In genomic region chr10:111827930-111828329, GRCm38 (mm10) we compare ENCODE assay signal across 21 mouse cellular contexts.
DNase-seq lines count a peak whose midpoint lies in the region; ATAC-seq and TF ChIP-seq lines count a peak whose summit lies in the region.
"Had no signal": no experiment of that assay in that cellular context is flagged by ENCODE, and none has a peak within 500 bp of the region (broad histone marks: within the 10 kb centered on the region; RNA-seq: fewer than 3 reads in every experiment).

No protein-coding gene starts in this region.

- H3K36me3 ChIP-seq in liver, postnatal 0 days (replicated peaks; ENCODE audit: insufficient read depth, low read length): no peaks in the 10 kb centered on the region
- H3K36me3 ChIP-seq in liver, embryonic 11.5 days (ENCODE audit: control insufficient read depth, insufficient read depth, low read length): no peaks in the 10 kb centered on the region
- no peaks in the 10 kb centered on the region for H3K36me3 ChIP-seq in midbrain, embryonic 10.5 days
- H3K36me3 ChIP-seq: embryonic facial prominence, embryonic 10.5 days; heart, embryonic 10.5 days; hindbrain, embryonic 12.5 days had no signal

- TF ChIP-seq CTCF in liver, postnatal 0 days (IDR thresholded peaks at IDR 0.05; ENCODE audit: low read depth): no peak

- H3K9me3 ChIP-seq in liver, postnatal 0 days (ENCODE audit: low read length): no peaks in the 10 kb centered on the region
- H3K9me3 ChIP-seq in liver, embryonic 11.5 days (ENCODE audit: control insufficient read depth, low read length): no peaks in the 10 kb centered on the region
- no peaks in the 10 kb centered on the region for H3K9me3 ChIP-seq in midbrain, embryonic 10.5 days (replicated peaks)
- H3K9me3 ChIP-seq: embryonic facial prominence, embryonic 10.5 days; forebrain, embryonic 13.5 days; heart, embryonic 10.5 days; hindbrain, embryonic 12.5 days had no signal

- H3K4me1 ChIP-seq in liver, postnatal 0 days (ENCODE audit: insufficient read depth): peaks cover 15% of the 10 kb centered on the region; the same call in 1 of the 2 replicates
- H3K4me1 ChIP-seq in liver, embryonic 11.5 days (replicated peaks; ENCODE audit: control insufficient read depth, insufficient read depth, low read length): peaks cover 18% of the 10 kb centered on the region
- peaks cover 3% of the 10 kb centered on the region; the same call in 1 of the 2 replicates for H3K4me1 ChIP-seq in midbrain, embryonic 10.5 days
- H3K4me1 ChIP-seq: forebrain, embryonic 13.5 days; hindbrain, embryonic 12.5 days had no signal

- TF ChIP-seq EP300 in liver, postnatal 0 days (IDR thresholded peaks at IDR 0.05; ENCODE audit: low read depth): 0 out of 2 replicates have a peak, but pooled peaks have one; percentile 35

- H3K27me3 ChIP-seq in liver, postnatal 0 days (ENCODE audit: insufficient read depth, low read length): no peaks in the 10 kb centered on the region
- no peaks in the 10 kb centered on the region for H3K27me3 ChIP-seq in liver, embryonic 11.5 days (replicated peaks; ENCODE audit: control insufficient read depth, insufficient read depth, low read length)
- no peaks in the 10 kb centered on the region for H3K27me3 ChIP-seq in midbrain, embryonic 10.5 days (ENCODE audit: low read depth, poor library complexity, severe bottlenecking)
- H3K27me3 ChIP-seq: CH12.LX; forebrain, embryonic 13.5 days; hindbrain, embryonic 12.5 days; Patski had no signal

- ATAC-seq in liver, postnatal 0 days: peak; percentile 42; the same call in 1 of the 2 replicates
- no peak for ATAC-seq in liver, embryonic 11.5 days (replicated peaks; ENCODE audit: low FRiP score)
- peak; percentile 85 for ATAC-seq in granulocyte monocyte progenitor cell, adult 5-6 weeks (replicated peaks; ENCODE audit: poor library complexity, severe bottlenecking)
- ATAC-seq: activated CD4-positive, CD25-positive, alpha-beta regulatory T cell, adult 4 months; forebrain, embryonic 13.5 days had no signal

- H3K27ac ChIP-seq in liver, postnatal 0 days (ENCODE audit: low read depth): no peak overlapping the region
- no peak overlapping the region for H3K27ac ChIP-seq in liver, embryonic 11.5 days (ENCODE audit: low read depth, low read length)
- H3K27ac ChIP-seq in midbrain, embryonic 10.5 days (replicated peaks): no peak overlapping the region
- H3K27ac ChIP-seq: embryonic facial prominence, embryonic 10.5 days; forebrain, embryonic 13.5 days; heart, embryonic 10.5 days; hindbrain, embryonic 12.5 days had no signal

- H3K4me2 ChIP-seq in liver, postnatal 0 days (ENCODE audit: low read depth, low read length): no peak overlapping the region
- no peak overlapping the region for H3K4me2 ChIP-seq in liver, embryonic 11.5 days
- H3K4me2 ChIP-seq: forebrain, embryonic 13.5 days; hindbrain, embryonic 12.5 days had no signal

- WGBS in liver, postnatal 0 days (ENCODE audit: insufficient replicate concordance): 61% methylated on average over 4 of the region's 4 CpGs
- 79% methylated on average over 4 of the region's 4 CpGs for WGBS in liver, embryonic 11.5 days
- 84% methylated on average over 4 of the region's 4 CpGs for WGBS in midbrain, embryonic 10.5 days

- no peak overlapping the region for H3K4me3 ChIP-seq in liver, postnatal 0 days (ENCODE audit: low read depth, low read length)
- H3K4me3 ChIP-seq in liver, embryonic 11.5 days (ENCODE audit: low read depth, low read length): no peak overlapping the region
- no peak overlapping the region for H3K4me3 ChIP-seq in midbrain, embryonic 10.5 days
- H3K4me3 ChIP-seq: embryonic facial prominence, embryonic 10.5 days; forebrain, embryonic 13.5 days; heart, embryonic 10.5 days; hindbrain, embryonic 12.5 days had no signal

- H3K9ac ChIP-seq in liver, postnatal 0 days (replicated peaks): no peak overlapping the region
- H3K9ac ChIP-seq in liver, embryonic 11.5 days (ENCODE audit: low read depth, low read length): no peak overlapping the region
- H3K9ac ChIP-seq: forebrain, embryonic 13.5 days; hindbrain, embryonic 12.5 days had no signal

- peak; percentile 30 for DNase-seq in liver, postnatal 0 days
- no peak for DNase-seq in liver, embryonic 11.5 days (ENCODE audit: low spot score)
- DNase-seq in lung, postnatal 25 days (ENCODE audit: low spot score): peak; percentile 29
- no peak for DNase-seq in midbrain, embryonic 10.5 days (ENCODE audit: low spot score)
- no peak for DNase-seq in spleen, adult 18-20 months
- DNase-seq in cerebellum, postnatal 36 days: no peak
- DNase-seq: adrenal gland, postnatal 14 days; cerebellum, adult 18-20 months; cerebellum, adult 9-11 months; gastrocnemius, postnatal 36 days; heart, adult 18-20 months; heart, postnatal 10 days; heart, postnatal 4 days had no signal

Comparison
In these comparisons a context has a peak if more than half of its experiments do, and no peak if none do; other contexts are left out.
1. DNase-seq: peak in liver, postnatal 0 days (single experiment) and lung, postnatal 25 days (single experiment); none in liver, embryonic 11.5 days (single experiment), midbrain, embryonic 10.5 days (single experiment), spleen, adult 18-20 months (0 of 2) and cerebellum, postnatal 36 days (0 of 2).